Mouse (Mus musculus): ENCODE results near the gene Zfp687. TPM values are rescaled to one million over a fixed set of nuclear protein-coding genes. Genes with fewer than 3 reads are reported as not detected.

Gene Zfp687
- polyA plus RNA-seq, 1 experiment from 2014 or later: 21.2 TPM

Small RNA genes within 50 kb of the gene (microRNA-seq; reads per million reads assigned to microRNA genes)
- 1.7 reads per million for gene Mir7013

Other genes with a start within 250 kb of the Zfp687 start
- 11.6 and 13.7 TPM in 2 replicates for gene Cgn, start 229.0 kb downstream of the Zfp687 start, polyA plus RNA-seq (2015; fragmentation: Nextera tagmentation; extraction: Ambion mirVana)
- gene Pogz, start 177.9 kb downstream of the Zfp687 start, polyA plus RNA-seq (2015; fragmentation: Nextera tagmentation; extraction: Ambion mirVana): 25.9 and 27.5 TPM in 2 replicates
- gene Psmb4, start 128.5 kb downstream of the Zfp687 start, polyA plus RNA-seq (2015; fragmentation: Nextera tagmentation; extraction: Ambion mirVana): 357 and 395 TPM in 2 replicates
- gene Selenbp1, start 82.4 kb downstream of the Zfp687 start, polyA plus RNA-seq (2015; fragmentation: Nextera tagmentation; extraction: Ambion mirVana): 11.2 and 14.0 TPM in 2 replicates
- gene Rfx5, start 61.4 kb downstream of the Zfp687 start, polyA plus RNA-seq (2015; fragmentation: Nextera tagmentation; extraction: Ambion mirVana): 6.5 and 7.0 TPM in 2 replicates
- 22.5 and 24.6 TPM in 2 replicates for gene Pi4kb, start 40.7 kb downstream of the Zfp687 start, polyA plus RNA-seq (2015; fragmentation: Nextera tagmentation; extraction: Ambion mirVana)
- gene Psmd4, start 27.2 kb upstream of the Zfp687 start, polyA plus RNA-seq (2015; fragmentation: Nextera tagmentation; extraction: Ambion mirVana): 277 and 284 TPM in 2 replicates
- gene Pip5k1a, start 91.5 kb upstream of the Zfp687 start, polyA plus RNA-seq (2015; fragmentation: Nextera tagmentation; extraction: Ambion mirVana): 17.2 and 17.4 TPM in 2 replicates
- gene Vps72, start 95.6 kb upstream of the Zfp687 start, polyA plus RNA-seq (2015; fragmentation: Nextera tagmentation; extraction: Ambion mirVana): 212 and 216 TPM in 2 replicates
- 1.7 and 2.0 TPM in 2 replicates for gene Tmod4, start 109.0 kb upstream of the Zfp687 start, polyA plus RNA-seq (2015; fragmentation: Nextera tagmentation; extraction: Ambion mirVana)
- 89.8 and 90.0 TPM in 2 replicates for gene Scnm1, start 118.6 kb upstream of the Zfp687 start, polyA plus RNA-seq (2015; fragmentation: Nextera tagmentation; extraction: Ambion mirVana)
- gene Lysmd1, start 118.6 kb upstream of the Zfp687 start, polyA plus RNA-seq (2015; fragmentation: Nextera tagmentation; extraction: Ambion mirVana): 48.9 and 52.1 TPM in 2 replicates
- 3.0 and 3.6 TPM in 2 replicates for gene Tnfaip8l2, start 126.9 kb upstream of the Zfp687 start, polyA plus RNA-seq (2015; fragmentation: Nextera tagmentation; extraction: Ambion mirVana)
- 33.1 and 42.6 TPM in 2 replicates for gene Sema6c, start 145.0 kb upstream of the Zfp687 start, polyA plus RNA-seq (2015; fragmentation: Nextera tagmentation; extraction: Ambion mirVana)
- 3.4 and 3.7 TPM in 2 replicates for gene Gabpb2, start 202.5 kb upstream of the Zfp687 start, polyA plus RNA-seq (2015; fragmentation: Nextera tagmentation; extraction: Ambion mirVana)
- gene Cdc42se1, start 213.3 kb upstream of the Zfp687 start, polyA plus RNA-seq (2015; fragmentation: Nextera tagmentation; extraction: Ambion mirVana): 49.3 and 58.5 TPM in 2 replicates
- 358 and 361 TPM in 2 replicates for gene Mllt11, start 216.7 kb upstream of the Zfp687 start, polyA plus RNA-seq (2015; fragmentation: Nextera tagmentation; extraction: Ambion mirVana)
- 0.11 and 0.19 TPM in 2 replicates for gene Gm128, start 226.2 kb upstream of the Zfp687 start, polyA plus RNA-seq (2015; fragmentation: Nextera tagmentation; extraction: Ambion mirVana)
- gene Bnipl, start 235.7 kb upstream of the Zfp687 start, polyA plus RNA-seq (2015; fragmentation: Nextera tagmentation; extraction: Ambion mirVana): 0.22 and 0.33 TPM in 2 replicates

All from midbrain, embryonic 15.5 days (tissue).